Mouse (Mus musculus) heart, embryonic 13.5 days (tissue): ENCODE measurements around the gene Abcg4. TPM values are rescaled to one million over a fixed set of nuclear protein-coding genes. Genes with fewer than 3 reads are reported as not detected.
A peak's percentile ranks its signal among the peaks of the same experiment; 100 is the strongest.

ENCODE experiments used
- ATAC-seq: fragments of 200-750 bp; cut with Nextera tagmentation; 2 replicates; pipeline ENCODE4 v1.8.0; 2017; ENCODE audit warnings: moderate TSS enrichment; ENCODE audit not compliant: insufficient number of reproducible peaks, low FRiP score, low TSS enrichment; ENCODE audit errors: extremely low read depth
- H3K27ac ChIP-seq: fragments of 300-500 bp; sonication (generic); replicated peaks from 2 replicates; pipeline ENCODE4 v1.5.1; 2015; ENCODE audit warnings: moderate library complexity, mild to moderate bottlenecking, inconsistent platforms
- H3K27me3 ChIP-seq: fragments of 300-500 bp; sonication (generic); replicated peaks from 2 replicates; pipeline ENCODE4 v1.6.1; 2015; ENCODE audit warnings: mild to moderate bottlenecking, inconsistent platforms
- H3K36me3 ChIP-seq: fragments of 300-500 bp; sonication (generic); 2 replicates; pipeline ENCODE4 v1.6.1; 2015; ENCODE audit warnings: mild to moderate bottlenecking, inconsistent platforms
- H3K4me1 ChIP-seq: fragments of 300-500 bp; sonication (generic); 2 replicates; pipeline ENCODE4 v1.6.1; 2015; ENCODE audit warnings: inconsistent platforms
- H3K4me2 ChIP-seq: fragments of 300-500 bp; sonication (generic); 2 replicates; pipeline ENCODE4 v1.6.1; 2015; ENCODE audit warnings: inconsistent platforms, mild to moderate bottlenecking, moderate library complexity
- H3K4me3 ChIP-seq: fragments of 300-500 bp; sonication (generic); 2 replicates; pipeline ENCODE4 v1.5.1; 2015; ENCODE audit warnings: moderate library complexity, mild to moderate bottlenecking, inconsistent platforms
- H3K9ac ChIP-seq: fragments of 300-500 bp; sonication (generic); 2 replicates; pipeline ENCODE4 v1.6.1; 2015; ENCODE audit warnings: inconsistent platforms, mild to moderate bottlenecking, moderate library complexity
- H3K9me3 ChIP-seq: fragments of 300-500 bp; sonication (generic); 2 replicates; pipeline ENCODE4 v1.6.1; 2016; ENCODE audit warnings: inconsistent platforms
- WGBS: fragments of 180-500 bp; shearing (Covaris S2); methylation state at CpG from one replicate; pipeline ENCODE4 v1.1.7; 2015; ENCODE audit warnings: mixed read lengths; 5-methylcytosine and 5-hydroxymethylcytosine counted together
- microRNA-seq: library from miRNA; unstranded; fragments of <30 nt; microRNA quantifications from one replicate; pipeline ENCODE4, GENCODE M21; 2016
- polyA plus RNA-seq: library from polyadenylated mRNA; unstranded; fragments of >200 nt; fragmentation: Nextera tagmentation; extraction: Ambion mirVana; gene quantifications from 2 replicates; pipeline ENCODE4 v1.2.1, GENCODE M21; 2015

Gene Abcg4
- polyA plus RNA-seq, 1 experiment from 2014 or later, result 3.5 TPM

DNA sequence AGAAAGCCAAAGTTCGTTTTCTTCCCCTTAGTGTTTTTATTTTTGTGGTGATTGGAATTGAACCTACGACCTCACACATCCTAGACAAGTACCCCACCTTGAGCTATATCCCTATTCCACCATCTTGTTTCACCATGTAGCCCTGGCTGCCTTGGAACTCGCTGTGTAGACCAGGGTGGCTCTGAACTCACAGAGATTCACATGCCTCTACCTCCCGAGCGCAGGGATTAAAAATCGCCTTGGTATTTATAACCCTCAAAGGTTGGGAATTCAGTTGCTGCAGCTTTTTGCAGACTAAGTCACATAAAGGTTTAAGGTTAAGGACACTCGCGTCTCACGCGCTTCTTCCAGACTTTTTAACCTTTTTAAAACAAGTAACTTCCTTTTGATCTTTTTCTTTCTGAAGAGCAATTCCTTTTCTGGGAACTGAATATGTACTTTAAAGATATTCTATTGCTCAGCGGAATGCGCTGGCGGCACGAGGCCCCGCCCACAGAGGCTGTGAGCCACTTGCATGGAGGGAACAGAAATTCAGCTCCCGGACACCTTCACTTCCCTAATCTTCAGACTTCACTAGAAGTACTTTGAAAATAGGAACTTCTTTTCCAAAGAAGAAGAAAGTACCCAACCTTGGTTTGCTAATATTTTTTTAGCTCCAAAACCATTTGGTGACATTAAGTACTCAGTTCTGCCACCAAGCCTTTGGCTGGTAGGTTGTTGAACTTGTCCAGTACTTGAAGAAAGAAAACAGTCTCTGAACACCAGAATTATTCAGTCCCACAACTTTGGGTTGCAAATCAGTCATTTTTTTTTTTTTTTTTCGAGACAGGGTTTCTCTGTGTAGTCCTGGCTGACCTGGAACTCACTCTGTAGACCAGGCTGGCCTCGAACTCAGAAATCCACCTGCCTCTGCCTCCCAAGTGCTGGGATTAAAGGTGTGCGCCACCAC is 53.7 kb downstream of the Abcg4 start:
- peak overlapping the region; percentile 75 for H3K27ac ChIP-seq
- H3K4me1 ChIP-seq, result peaks cover 31% of the 10 kb centered on the region
- 20% methylated on average over 19 of the region's 19 CpGs for WGBS
- H3K27me3 ChIP-seq, result no peaks in the 10 kb centered on the region
- ATAC-seq, result no peak
- H3K36me3 ChIP-seq, result no peaks in the 10 kb centered on the region
- H3K4me2 ChIP-seq, result peak overlapping the region; percentile 84
- H3K4me3 ChIP-seq, result peak overlapping the region; percentile 94
- peak overlapping the region; percentile 69 for H3K9ac ChIP-seq
- H3K9me3 ChIP-seq, result no peaks in the 10 kb centered on the region

DNA sequence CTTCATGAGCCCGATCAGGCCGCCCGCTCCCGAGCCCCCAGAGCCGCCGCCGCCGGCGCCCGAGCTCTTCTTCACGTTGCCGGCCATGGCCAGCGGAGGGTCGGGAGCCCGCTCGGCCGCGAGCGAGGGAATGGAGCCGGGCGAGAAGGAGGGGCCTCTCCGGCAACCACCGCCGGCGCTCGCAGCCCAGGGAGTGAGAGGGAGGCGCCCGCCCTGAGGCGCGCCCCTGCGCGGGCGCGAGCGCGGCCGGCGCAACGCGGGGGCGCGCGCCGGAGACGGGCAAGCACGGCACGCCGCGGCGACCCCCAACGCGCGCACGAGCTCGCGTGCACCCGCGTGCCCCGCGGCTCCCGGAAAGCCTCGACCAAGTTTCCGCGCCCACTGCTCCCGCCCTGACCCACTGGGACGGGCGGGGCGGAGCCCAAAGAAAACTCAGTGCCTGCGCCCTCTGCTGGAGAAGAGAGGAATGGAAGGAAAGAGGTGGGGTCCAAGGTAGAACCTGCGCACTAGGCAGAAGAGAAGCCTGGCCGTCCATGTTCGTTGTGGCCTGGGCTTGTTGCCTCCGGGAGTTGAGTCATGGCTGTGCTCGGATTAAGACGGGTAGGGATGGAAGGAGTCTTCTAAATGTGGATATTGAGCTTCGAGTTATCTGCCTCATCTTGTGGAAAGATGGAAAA is 54.5 kb downstream of the Abcg4 start, which contains the start of gene Cbl:
TSS of gene Cbl (minus strand) at position 248 of the 677 bp plus-strand sequence.
- H3K9ac ChIP-seq, result peak within 1 kb of the TSS; percentile 98
- peak within 1 kb of the TSS; percentile 94 for H3K4me3 ChIP-seq
- H3K27ac ChIP-seq, result peak within 1 kb of the TSS; percentile 97
- no peaks in the 10 kb centered on the region for H3K36me3 ChIP-seq
- WGBS, result under 1% methylated on average over 63 of the region's 76 CpGs
- peak within 1 kb of the TSS; percentile 84 for H3K4me2 ChIP-seq
- peak; percentile 88 for ATAC-seq
- no peaks in the 10 kb centered on the region for H3K9me3 ChIP-seq
- no peaks in the 10 kb centered on the region for H3K27me3 ChIP-seq
- H3K4me1 ChIP-seq, result peaks cover 39% of the 10 kb centered on the region

DNA sequence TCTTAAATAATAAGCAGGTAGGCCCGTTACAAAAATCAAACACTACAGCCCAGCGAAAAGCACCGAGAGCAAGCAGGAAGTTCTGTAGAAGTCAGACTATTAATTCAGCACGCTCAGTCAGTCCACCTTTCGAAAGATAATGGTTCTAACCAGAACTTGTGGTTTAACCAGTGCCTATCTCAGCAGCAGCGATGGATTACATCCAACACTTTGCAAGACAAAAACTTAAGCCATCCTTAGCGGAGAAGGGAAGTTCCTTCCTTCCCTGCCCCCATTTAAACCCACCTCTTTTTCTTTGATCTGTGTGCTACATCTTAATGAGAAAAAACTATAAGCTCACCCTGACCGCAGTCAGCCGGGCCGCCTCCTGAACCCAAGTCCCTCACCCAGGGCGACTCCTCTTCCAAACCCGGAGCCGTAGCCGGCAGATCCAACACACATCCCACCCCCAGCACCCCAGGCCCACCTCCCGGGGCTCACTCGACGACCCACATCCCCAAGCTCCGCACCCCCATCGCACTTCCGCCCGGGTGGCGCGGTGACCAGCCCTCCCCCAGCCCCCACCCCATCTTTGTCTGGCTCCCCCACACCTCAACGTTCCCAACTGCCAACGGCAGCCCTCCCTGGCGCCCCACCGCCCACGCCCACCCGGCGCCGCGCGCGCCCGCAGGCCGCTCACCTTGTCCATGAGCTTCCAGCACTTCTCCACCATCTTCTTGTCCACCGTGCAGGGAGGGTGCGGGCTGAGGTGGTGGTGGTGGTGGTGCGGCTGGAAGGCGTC is 55.2 kb downstream of the Abcg4 start:
- H3K27ac ChIP-seq, result peak overlapping the region; percentile 97
- peaks cover 1% of the 10 kb centered on the region; the same call in 1 of the 2 replicates for H3K36me3 ChIP-seq
- H3K9me3 ChIP-seq, result no peaks in the 10 kb centered on the region
- no peaks in the 10 kb centered on the region for H3K27me3 ChIP-seq
- peak; percentile 49; the same call in 1 of the 2 replicates for ATAC-seq
- peak overlapping the region; percentile 84 for H3K4me2 ChIP-seq
- WGBS, result under 1% methylated on average over 39 of the region's 40 CpGs
- H3K4me1 ChIP-seq, result peaks cover 43% of the 10 kb centered on the region
- peak overlapping the region; percentile 94 for H3K4me3 ChIP-seq
- H3K9ac ChIP-seq, result peak overlapping the region; percentile 98

- Histone ChIP-seq H3K4me1 (peaks cover 44% of the 10 kb centered on the region), H3K27me3 (no peaks in the 10 kb centered on the region), H3K9ac (peak overlapping the region; percentile 98), H3K9me3 (no peaks in the 10 kb centered on the region), H3K36me3 (peaks cover 7% of the 10 kb centered on the region; the same call in 1 of the 2 replicates), H3K4me2 (peak overlapping the region; percentile 84), H3K4me3 (peak overlapping the region; percentile 94), H3K27ac (no peak overlapping the region)
- no peak for ATAC-seq
Measured at GRCm38 (mm10) chr9:44231609-44232008, 56.8 kb downstream of the Abcg4 start.

GRCm38 (mm10) chr9:44225993-44226392 is 62.4 kb downstream of the Abcg4 start:
- Histone ChIP-seq H3K4me2 (no peak overlapping the region), H3K4me1 (peaks cover 36% of the 10 kb centered on the region), H3K36me3 (peaks cover 9% of the 10 kb centered on the region; the same call in 1 of the 2 replicates), H3K4me3 (no peak overlapping the region), H3K9ac (no peak overlapping the region), H3K27ac (no peak overlapping the region), H3K9me3 (no peaks in the 10 kb centered on the region), H3K27me3 (no peaks in the 10 kb centered on the region)
- 44% methylated on average over 6 of the region's 6 CpGs for WGBS
- ATAC-seq, result no peak

Small RNA genes within 50 kb of the gene (microRNA-seq; reads per million reads assigned to microRNA genes)
- not detected for gene Gm44335

Other genes starting within 250 kb of the Abcg4 start
- gene Thy1, start 245.2 kb downstream of the Abcg4 start, polyA plus RNA-seq, result 0.47 and 0.98 TPM in 2 replicates
- gene Usp2, start 221.6 kb downstream of the Abcg4 start, polyA plus RNA-seq, result 48.5 and 66.0 TPM in 2 replicates
- gene Mfrp, start 186.9 kb downstream of the Abcg4 start, polyA plus RNA-seq, result not detected in 2 replicates
- 1.1 and 2.1 TPM in 2 replicates for gene C1qtnf5, start 181.4 kb downstream of the Abcg4 start, polyA plus RNA-seq
- gene Gm49380, start 175.1 kb downstream of the Abcg4 start, polyA plus RNA-seq, result not detected in 2 replicates
- gene Rnf26, start 175.1 kb downstream of the Abcg4 start, polyA plus RNA-seq, result 38.5 and 39.3 TPM in 2 replicates
- 112 and 127 TPM in 2 replicates for gene Mcam, start 154.1 kb downstream of the Abcg4 start, polyA plus RNA-seq
- 10.4 and 11.9 TPM in 2 replicates for gene Cbl, start 54.6 kb downstream of the Abcg4 start, polyA plus RNA-seq
- not detected in 2 replicates for gene Ccdc153, start 47.9 kb downstream of the Abcg4 start, polyA plus RNA-seq
- 0.12 TPM in 1 of 2 replicates, not detected in the other for gene Pdzd3, start 37.1 kb downstream of the Abcg4 start, polyA plus RNA-seq
- 5.6 and 5.9 TPM in 2 replicates for gene Nlrx1, start 20.0 kb downstream of the Abcg4 start, polyA plus RNA-seq
- 14.9 and 16.0 TPM in 2 replicates for gene Hinfp, start 17.1 kb upstream of the Abcg4 start, polyA plus RNA-seq
- 7.1 TPM in 2 replicates for gene C2cd2l, start 31.7 kb upstream of the Abcg4 start, polyA plus RNA-seq
- gene Dpagt1, start 37.4 kb upstream of the Abcg4 start, polyA plus RNA-seq, result 33.4 and 34.4 TPM in 2 replicates
- gene H2afx, start 46.1 kb upstream of the Abcg4 start, polyA plus RNA-seq, result 196 and 199 TPM in 2 replicates
- 135 and 149 TPM in 2 replicates for gene Hmbs, start 55.6 kb upstream of the Abcg4 start, polyA plus RNA-seq
- gene Vps11, start 73.1 kb upstream of the Abcg4 start, polyA plus RNA-seq, result 20.0 and 21.1 TPM in 2 replicates
- gene Hyou1, start 90.9 kb upstream of the Abcg4 start, polyA plus RNA-seq, result 16.0 and 17.5 TPM in 2 replicates
- gene Slc37a4, start 108.2 kb upstream of the Abcg4 start, polyA plus RNA-seq, result 31.4 and 36.4 TPM in 2 replicates
- 1,048 and 1,209 TPM in 2 replicates for gene Rps25, start 118.5 kb upstream of the Abcg4 start, polyA plus RNA-seq
- gene Trappc4, start 119.0 kb upstream of the Abcg4 start, polyA plus RNA-seq, result 78.9 and 89.7 TPM in 2 replicates
- gene Ccdc84, start 130.0 kb upstream of the Abcg4 start, polyA plus RNA-seq, result 19.6 and 21.4 TPM in 2 replicates
- not detected in 2 replicates for gene Foxr1, start 152.5 kb upstream of the Abcg4 start, polyA plus RNA-seq
- gene Upk2, start 166.4 kb upstream of the Abcg4 start, polyA plus RNA-seq, result not detected in 2 replicates
- gene Bcl9l, start 194.2 kb upstream of the Abcg4 start, polyA plus RNA-seq, result 7.3 and 9.4 TPM in 2 replicates